Mouse (Mus musculus) testis, postnatal 10 days (tissue): ENCODE measurements at regions not wholly inside any gene's neighbourhood (a gene's known extent, or its start where the extent isn't known, plus 50 kb on each side); places are given as distances from the start of the nearest gene placed in this dataset.

ENCODE experiments used
- DNase-seq: peaks from one replicate; pipeline ENCODE4 v3.0.0; 2021; ENCODE audit warnings: low spot score

GRCm38 (mm10) chr11:19595107-19595506 is 329.1 kb upstream of the Spred2 start:
- no peak for DNase-seq

DNA sequence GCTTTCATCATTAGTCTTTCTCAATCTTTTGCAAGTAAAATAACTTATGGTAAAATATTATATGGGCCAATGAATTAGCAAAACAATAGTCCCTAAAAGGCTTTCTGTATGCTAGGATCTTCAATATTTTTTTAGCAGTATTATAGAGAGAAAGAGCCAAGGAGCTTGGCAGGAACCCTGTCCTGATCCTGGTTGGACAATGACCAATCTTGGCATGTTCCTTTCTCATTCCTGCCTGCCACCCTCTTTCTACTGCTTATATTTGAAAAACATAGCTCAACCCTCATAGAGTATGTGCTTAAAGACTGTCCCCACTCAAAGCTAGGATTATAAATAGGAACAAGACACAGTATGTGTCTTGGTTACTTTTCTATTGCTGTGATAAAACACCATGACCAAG is 327.8 kb upstream of the Spred2 start:
- no peak for DNase-seq

GRCm38 (mm10) chr11:19599433-19599832 is 324.7 kb upstream of the Spred2 start:
- DNase-seq = no peak

DNA sequence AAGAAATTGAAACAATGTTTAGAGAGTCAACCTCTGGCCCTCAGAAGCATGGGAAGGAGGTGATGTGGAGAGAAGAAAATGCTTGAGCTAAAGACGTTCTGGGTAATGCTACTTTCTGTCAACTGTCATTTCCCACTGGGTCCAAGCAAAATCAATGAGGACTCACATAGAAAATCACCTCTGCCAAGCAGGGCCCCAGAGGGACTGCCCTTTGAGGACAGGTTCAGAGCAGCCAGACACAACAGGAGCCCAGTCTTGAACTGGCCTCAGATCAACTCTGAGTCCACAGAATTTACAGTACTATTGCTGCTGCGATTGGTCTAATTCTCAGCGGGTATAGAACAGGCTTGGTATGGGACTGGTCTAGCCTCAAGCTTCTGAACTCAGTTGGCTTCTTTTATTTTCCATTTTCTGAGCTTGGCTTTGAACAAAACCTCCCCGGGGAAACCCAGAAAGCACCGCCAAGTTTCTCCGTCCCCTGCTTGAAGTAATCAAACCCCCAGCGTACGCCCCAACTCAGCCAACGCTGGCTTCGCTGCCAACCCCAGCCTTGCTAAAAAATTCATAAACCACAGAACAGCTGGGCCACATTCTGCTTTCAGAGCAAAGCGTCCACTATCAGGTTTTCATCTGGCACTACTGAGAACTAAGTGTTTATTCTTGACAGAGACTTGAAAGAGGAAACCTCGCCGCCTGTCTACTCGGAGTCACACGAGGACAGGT is 322.8 kb upstream of the Spred2 start:
- no peak for DNase-seq

DNA sequence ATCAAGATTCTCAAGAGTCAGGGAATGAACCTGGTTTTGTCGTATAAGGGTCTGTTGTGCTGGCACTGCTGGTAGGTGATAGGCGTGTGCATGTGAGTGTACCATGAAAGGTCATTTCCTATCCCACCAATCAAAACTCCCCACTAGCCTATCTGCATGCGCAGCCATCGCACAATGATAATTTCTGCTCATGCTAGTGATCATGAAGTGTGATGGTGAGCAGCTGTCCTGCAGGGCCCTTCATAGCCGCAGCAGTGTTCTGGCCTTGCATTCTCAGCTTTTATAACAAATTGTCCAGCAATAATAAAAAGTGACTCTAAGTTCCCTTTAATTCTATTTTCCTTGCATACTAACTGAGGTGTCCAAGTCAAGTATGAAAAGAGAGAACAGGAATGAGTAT is 321.7 kb upstream of the Spred2 start:
- DNase-seq = no peak

GRCm38 (mm10) chr11:19605602-19606001 is 318.6 kb upstream of the Spred2 start:
- DNase-seq = no peak

GRCm38 (mm10) chr11:19606943-19607342 is 317.2 kb upstream of the Spred2 start:
- DNase-seq = no peak

GRCm38 (mm10) chr11:19607941-19608340 is 316.2 kb upstream of the Spred2 start:
- DNase-seq = no peak

- no peak for DNase-seq
These were observed 315.7 kb upstream of the Spred2 start for GRCm38 (mm10) chr11:19608523-19608922.

GRCm38 (mm10) chr11:19610559-19610958 is 313.6 kb upstream of the Spred2 start:
- DNase-seq = no peak

- DNase-seq = no peak
These were observed 313.0 kb upstream of the Spred2 start for GRCm38 (mm10) chr11:19611217-19611616.

DNA sequence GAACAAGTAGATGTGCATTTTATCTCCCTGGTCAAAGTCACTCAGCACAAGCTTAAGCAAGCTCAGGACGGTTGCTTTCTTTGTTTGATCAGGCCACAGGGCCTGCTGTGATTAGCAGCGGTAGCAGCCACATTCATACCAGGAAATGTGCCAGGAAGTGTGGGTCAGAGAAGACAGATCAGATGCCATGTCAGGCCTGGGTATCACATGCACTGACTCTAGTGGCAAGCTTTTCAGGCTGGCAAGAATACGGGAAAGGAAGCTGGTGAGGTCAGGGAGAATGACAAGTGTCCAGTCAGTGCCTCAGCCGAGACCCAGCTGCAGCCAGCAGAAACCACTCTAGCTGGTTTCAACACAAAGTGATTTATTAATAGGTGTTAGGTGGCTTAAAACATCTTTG is 307.7 kb upstream of the Spred2 start:
- no peak for DNase-seq

GRCm38 (mm10) chr11:19619494-19619893 is 304.7 kb upstream of the Spred2 start:
- DNase-seq = no peak

DNA sequence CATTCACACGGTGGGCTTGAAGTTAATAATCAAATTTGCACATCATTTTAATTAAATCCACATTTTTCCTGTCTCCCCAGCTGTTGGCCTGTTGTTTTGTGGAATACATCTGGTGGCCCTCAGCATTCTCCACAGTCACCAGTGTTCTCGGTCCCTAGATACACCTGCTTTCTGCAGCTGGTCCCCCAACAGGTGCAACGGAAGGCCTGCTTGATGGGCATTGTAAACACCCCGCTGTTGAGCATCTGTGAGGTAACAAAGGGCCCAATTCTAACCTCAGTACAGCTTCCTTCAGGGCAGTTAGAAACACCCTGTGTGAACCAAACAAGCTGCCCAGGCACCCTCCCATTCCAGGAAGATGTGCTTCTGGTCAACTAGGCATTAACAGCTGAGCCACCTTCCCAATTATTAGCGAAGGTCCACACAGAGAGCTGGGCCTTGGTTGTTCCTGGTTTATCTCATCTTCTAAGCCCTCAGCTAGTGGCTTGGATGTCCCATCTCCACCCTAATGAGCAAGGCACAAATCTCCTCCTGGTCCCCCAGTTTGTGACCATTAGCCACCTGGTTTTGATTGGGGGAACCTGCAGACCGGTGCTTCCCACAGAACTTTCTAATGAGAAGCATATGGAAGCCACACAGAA is 293.0 kb upstream of the Spred2 start:
- DNase-seq = no peak

DNA sequence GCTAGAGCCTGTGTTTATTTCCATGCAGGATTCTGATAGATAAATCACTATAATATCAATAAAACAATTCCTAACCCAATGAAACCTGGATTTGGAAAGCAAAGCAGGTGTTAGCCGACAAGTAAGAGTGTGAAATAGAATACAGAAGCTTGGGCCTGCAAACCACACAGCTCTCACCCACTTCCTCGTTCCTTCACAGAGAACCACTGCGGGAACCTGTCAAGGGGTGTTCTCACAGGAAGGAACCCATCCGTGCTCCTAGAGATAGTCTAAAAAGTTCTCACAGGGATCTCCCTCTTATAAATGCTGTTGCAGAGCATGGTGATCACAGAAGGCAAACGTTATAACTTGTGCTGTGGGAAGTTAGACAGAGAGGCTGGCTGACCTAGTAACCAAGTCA is 291.7 kb upstream of the Spred2 start:
- no peak for DNase-seq

DNA sequence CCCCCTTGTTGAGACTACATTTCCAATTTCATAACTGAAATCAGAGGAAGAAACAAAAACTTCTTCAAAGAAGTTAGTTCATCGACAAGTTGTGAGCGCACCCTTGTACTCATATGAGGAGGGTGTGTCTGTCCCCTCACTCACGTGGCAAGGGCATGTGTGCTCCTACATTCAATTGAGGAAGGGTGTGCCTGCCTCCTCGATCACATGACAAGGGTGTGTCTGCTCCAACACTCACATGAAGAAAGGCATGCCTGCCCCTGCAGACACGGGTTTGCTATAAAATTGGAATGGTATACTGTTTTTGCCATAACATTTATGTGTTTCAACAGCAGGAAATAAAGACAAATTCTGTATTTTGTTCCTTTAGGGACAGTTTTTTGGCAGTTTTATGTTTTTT is 290.6 kb upstream of the Spred2 start:
- no peak for DNase-seq

DNA sequence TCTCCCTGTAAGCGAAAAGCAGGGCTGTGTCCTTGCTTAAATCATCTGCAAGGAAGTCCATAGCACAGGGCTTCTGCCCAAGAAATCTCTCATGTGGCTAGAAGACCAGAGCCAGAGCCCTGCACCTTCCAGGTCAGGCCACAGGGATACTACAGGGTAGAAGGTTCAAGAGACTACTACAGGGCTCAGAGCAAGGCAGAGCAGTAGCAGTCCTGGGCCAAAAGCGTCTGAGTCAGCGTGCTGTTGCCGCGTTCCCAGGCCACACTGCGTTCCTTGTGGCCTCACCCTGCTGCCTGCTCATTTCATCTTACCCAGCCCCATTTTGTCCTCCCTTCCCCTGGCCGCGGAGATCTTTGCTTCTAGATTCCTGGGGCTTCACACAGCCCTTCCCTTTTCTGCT is 283.0 kb upstream of the Spred2 start:
- DNase-seq = no peak

GRCm38 (mm10) chr11:19644116-19644795 is 279.9 kb upstream of the Spred2 start:
- DNase-seq = no peak

- DNase-seq = no peak
These were observed 279.1 kb upstream of the Spred2 start for GRCm38 (mm10) chr11:19645106-19645505.

DNA sequence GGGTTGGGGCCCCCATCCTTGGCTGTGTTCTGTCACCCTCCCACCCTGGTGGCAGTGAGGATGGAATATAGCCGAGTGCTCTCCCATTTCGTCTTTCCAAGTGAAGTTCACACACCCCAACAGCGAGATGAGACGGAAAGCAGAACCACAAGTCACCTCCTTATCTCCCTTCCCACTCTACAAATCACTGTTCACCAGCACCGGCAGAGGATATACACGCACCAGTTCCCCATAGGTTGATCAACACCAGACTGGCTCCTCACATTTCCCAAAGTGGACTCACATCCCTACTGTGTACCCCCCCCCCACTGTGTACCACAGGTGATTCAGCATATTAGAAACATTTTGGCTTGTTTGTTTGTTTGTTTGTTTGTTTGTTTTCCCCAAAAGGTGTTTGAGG is 272.7 kb upstream of the Spred2 start:
- DNase-seq = no peak

GRCm38 (mm10) chr11:19651929-19652328 is 272.2 kb upstream of the Spred2 start:
- DNase-seq = no peak

GRCm38 (mm10) chr11:19659511-19659910 is 264.7 kb upstream of the Spred2 start:
- no peak for DNase-seq

GRCm38 (mm10) chr11:19666732-19667131 is 257.4 kb upstream of the Spred2 start:
- DNase-seq = no peak
